Mouse (Mus musculus): ENCODE data around the gene Nos1ap.

Nos1ap gene

GRCm38 (mm10) chr1:170501556-170501955 lies 88.1 kb downstream of the Nos1ap start:
- no peak for DNase-seq (ENCODE audit: low spot score)

- no peak for DNase-seq (ENCODE audit: low spot score)
Observed at GRCm38 (mm10) chr1:170499891-170500290, 89.8 kb downstream of the Nos1ap start.

- no peak for DNase-seq (ENCODE audit: low spot score)
Observed at GRCm38 (mm10) chr1:170499466-170499865, 90.2 kb downstream of the Nos1ap start.

- DNase-seq (ENCODE audit: low spot score): no peak
Observed at GRCm38 (mm10) chr1:170498645-170499044, 91.0 kb downstream of the Nos1ap start.

- no peak for DNase-seq (ENCODE audit: low spot score)
Observed at GRCm38 (mm10) chr1:170496221-170496620, 93.4 kb downstream of the Nos1ap start.

GRCm38 (mm10) chr1:170495538-170496183 lies 94.0 kb downstream of the Nos1ap start:
- DNase-seq (ENCODE audit: low spot score): no peak

GRCm38 (mm10) chr1:170492527-170492926 lies 97.1 kb downstream of the Nos1ap start:
- no peak for DNase-seq (ENCODE audit: low spot score)

GRCm38 (mm10) chr1:170492027-170492426 lies 97.6 kb downstream of the Nos1ap start:
- DNase-seq (ENCODE audit: low spot score): no peak

- no peak for DNase-seq (ENCODE audit: low spot score)
Observed at GRCm38 (mm10) chr1:170489936-170490335, 99.7 kb downstream of the Nos1ap start.

- no peak for DNase-seq (ENCODE audit: low spot score)
Observed at GRCm38 (mm10) chr1:170489450-170489849, 100.2 kb downstream of the Nos1ap start.

- DNase-seq (ENCODE audit: low spot score): no peak
Observed at GRCm38 (mm10) chr1:170485119-170485518, 104.5 kb downstream of the Nos1ap start.

GRCm38 (mm10) chr1:170482236-170482905 lies 107.3 kb downstream of the Nos1ap start:
- DNase-seq (ENCODE audit: low spot score): no peak

- no peak for DNase-seq (ENCODE audit: low spot score)
Observed at GRCm38 (mm10) chr1:170481093-170481492, 108.6 kb downstream of the Nos1ap start.

- DNase-seq (ENCODE audit: low spot score): no peak
Observed at GRCm38 (mm10) chr1:170479458-170479798, 110.2 kb downstream of the Nos1ap start.

GRCm38 (mm10) chr1:170478791-170479457 lies 110.7 kb downstream of the Nos1ap start:
- DNase-seq (ENCODE audit: low spot score): no peak

- DNase-seq (ENCODE audit: low spot score): no peak
Observed at GRCm38 (mm10) chr1:170477636-170478600, 111.7 kb downstream of the Nos1ap start.

GRCm38 (mm10) chr1:170473460-170473859 lies 116.2 kb downstream of the Nos1ap start:
- DNase-seq (ENCODE audit: low spot score): no peak

- no peak for DNase-seq (ENCODE audit: low spot score)
Observed at GRCm38 (mm10) chr1:170472861-170473260, 116.8 kb downstream of the Nos1ap start.

GRCm38 (mm10) chr1:170466099-170467009 lies 123.3 kb downstream of the Nos1ap start:
- DNase-seq (ENCODE audit: low spot score): no peak

GRCm38 (mm10) chr1:170462140-170462539 lies 127.5 kb downstream of the Nos1ap start:
- no peak for DNase-seq (ENCODE audit: low spot score)
